Mouse (Mus musculus): ENCODE results near the gene Zfp518b.

- TF ChIP-seq POLR2A (IDR thresholded peaks at IDR 0.05; ENCODE audit: low read depth, low read length) (no peak), CTCF (IDR thresholded peaks at IDR 0.05; ENCODE audit: extremely low read depth, insufficient read depth, insufficient read length, insufficient replicate concordance) (no peak)
Measured at GRCm38 (mm10) chr5:38689186-38689585, 4.6 kb upstream of the Zfp518b start.

Data from spleen, adult 2 months (tissue).